Mouse (Mus musculus) adrenal gland, postnatal 4 days (tissue): ENCODE measurements at regions not wholly inside any gene's neighbourhood (a gene's known extent, or its start where the extent isn't known, plus 50 kb on each side); places are given as distances from the start of the nearest gene placed in this dataset.

ENCODE experiments used
- DNase-seq, 2 experiments: peaks; one replicate each; pipeline ENCODE4 v3.0.0; 2021 to 2022; ENCODE audit warnings: low spot score in 2 of 2, mixed read lengths in 2 of 2

- DNase-seq = no peak
These were observed 208.8 kb upstream of the Plpp4 start for GRCm38 (mm10) chr7:129048023-129048422.

DNA sequence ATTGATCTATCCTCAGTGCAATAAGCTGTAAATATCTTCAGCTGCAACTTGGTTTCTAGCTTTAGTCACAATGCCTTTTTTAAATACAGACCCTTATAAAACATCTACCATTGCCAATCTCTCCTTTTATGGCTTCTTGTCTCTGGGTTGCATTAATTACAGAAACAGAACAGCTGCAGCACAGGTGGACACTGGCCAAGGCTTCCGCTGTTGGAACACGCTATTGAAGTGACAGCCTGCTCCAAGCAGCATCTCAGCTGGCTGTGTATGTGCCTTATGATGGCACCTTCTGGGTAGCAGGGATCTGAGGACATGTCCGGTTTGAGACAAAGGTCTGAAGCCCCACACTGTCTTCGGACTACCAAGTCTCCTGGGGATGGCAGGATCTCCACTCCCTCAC lies 207.1 kb upstream of the Plpp4 start:
- DNase-seq = no peak

DNA sequence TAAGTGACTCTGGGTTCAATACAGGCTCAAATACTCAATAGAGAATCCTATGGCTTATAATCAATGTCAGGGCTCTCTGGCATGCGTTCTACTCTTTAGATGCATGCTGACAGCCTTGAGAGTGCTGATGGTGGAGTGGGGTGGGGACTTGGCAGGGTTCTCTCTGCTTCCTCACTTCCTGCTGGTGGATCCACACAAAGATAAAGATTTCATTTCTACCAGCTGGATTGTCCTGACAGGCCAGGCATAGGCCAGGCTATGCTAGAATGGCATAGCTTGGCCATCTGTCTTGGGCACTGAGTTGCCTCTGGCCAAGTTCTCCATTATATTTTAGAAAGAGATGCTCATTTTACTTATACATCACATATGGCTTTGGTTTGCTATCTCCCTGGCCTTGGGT lies 206.2 kb upstream of the Plpp4 start:
- DNase-seq = no peak

DNA sequence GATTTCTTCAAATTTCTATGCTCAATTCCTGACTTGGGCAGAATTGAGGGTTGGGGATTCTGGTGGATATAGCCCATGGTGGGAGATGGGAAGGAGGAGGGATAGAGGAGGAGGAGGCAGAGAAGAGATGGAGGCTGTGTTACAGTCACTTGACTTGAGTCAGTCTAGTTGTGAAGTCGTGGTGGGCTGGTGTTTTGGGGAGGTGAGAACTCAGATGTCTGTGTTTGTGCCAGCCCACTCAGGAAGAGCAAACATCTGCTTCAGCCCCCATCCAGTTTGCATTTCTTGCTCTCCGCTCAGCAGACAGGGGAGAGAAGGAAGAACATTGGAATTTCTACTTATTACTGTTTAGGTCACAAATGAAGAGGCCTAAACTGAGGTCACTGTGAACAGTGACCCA lies 189.9 kb upstream of the Plpp4 start:
- DNase-seq = no peak

DNA sequence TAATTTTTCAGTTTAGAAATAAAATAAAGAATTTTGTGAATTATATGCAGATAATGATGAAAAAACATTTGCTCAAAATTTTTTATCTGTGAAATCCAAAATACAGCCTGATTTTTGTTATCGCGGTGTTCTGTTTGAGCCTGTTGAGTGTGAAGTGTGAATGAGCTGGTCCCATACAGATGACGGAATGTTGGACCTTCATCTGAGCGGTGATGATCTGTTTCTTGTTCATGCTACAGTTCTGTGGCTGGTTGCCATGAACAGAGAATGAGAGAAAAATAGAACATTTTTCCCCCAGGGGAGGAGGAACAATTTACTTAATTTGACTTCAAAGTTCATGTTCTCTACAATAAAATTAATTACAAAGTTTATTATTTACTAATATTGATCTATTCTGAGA lies 188.7 kb upstream of the Plpp4 start:
- DNase-seq = no peak

DNA sequence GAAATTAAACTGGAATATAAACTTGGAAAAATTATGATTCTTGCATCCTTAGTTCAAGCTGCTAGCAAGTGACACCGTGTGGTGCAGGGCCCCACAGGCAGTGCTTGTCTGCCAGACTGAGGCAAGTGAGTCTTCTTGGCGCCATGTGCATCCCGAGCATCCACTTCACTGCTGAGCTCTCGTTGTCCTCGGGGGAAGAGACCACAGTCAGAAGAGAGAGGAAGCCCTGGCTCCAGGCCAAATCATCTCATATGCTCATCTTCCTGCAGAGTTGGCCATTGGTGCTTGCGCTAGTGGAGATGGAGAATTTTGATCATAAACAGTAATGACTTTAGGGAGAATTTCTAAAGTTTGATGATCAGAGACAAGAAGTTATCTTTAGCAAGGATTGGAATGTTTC lies 177.0 kb upstream of the Plpp4 start:
- DNase-seq = no peak

DNA sequence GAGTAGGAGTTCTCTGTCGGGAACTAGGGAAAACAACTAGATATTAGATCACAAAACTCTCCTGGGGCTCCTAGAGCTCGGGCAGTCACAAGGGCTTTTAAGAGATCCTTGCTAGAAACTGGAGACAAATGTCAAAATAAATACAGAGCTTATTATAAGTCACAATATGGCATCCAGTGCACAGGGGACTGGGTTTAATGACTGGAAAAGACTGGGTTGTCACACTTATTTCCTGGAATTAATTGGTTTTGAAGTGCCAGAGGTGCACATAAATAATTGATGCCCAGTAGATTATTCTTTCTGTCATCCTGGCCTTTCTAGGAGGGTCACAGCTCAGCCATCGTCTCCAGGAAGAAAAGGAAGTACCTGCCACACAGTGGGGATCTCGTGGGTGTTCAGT lies 165.4 kb upstream of the Plpp4 start:
- no peak for DNase-seq

DNA sequence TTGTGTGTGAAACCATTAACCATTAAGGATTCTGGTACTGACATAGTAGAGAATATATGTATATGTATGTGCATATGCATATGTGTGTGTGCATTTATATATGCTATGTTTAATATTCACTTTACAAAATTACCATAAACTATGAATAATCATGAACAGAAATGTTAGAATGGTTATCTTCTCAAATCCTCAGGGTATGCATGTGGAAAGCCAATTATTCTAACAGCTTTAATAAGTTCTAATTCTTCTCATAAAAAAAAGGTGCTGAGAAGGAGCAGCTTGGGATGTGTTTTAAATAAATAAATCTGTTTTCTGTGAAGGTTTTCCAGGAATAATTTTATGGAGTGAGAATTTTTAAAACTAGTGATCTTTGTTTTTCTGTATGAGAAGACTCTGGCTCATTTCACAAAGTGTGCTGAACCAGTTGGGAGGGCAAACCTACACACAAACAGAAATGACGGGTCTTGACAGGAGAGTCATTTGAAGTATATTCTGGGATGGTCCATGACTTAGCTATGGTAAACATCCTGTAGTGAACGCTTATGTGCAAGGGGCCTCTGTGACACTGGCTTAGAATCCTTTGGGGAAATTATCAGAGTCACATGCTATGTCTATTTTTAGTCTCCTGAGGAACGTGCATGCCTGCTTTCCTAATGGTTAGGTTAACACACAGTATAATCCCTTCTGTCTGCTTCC lies 160.3 kb upstream of the Plpp4 start:
- DNase-seq = no peak

- no peak for DNase-seq
These were observed 154.4 kb upstream of the Plpp4 start for GRCm38 (mm10) chr7:129102437-129102836.

GRCm38 (mm10) chr7:129134176-129134575 lies 122.7 kb upstream of the Plpp4 start:
- no peak for DNase-seq

DNA sequence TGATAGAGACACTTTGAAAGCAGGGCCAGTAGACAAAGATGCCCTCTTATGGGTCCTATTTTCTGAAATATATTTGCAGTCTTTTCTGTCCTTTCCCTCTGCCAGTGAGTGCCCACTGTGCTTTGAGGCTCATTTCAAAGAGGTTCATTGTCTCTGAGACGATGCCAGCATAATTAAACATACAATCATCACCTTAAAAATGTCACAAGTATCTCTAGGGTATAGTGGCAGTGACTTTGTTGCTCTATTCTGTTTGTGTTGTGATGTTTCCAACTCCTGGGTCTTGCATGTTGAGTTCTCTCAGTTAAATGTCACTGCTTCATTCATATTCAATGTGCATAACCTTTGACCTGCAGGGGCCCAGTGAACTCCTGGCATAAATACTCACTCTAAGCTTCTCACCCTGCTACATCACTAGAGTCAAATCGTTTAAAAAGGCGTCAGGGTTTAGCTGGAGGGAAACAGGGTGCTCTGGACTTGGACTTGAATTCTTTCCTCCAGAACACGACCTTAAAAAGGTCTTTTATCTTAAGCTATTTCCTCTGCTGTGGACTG lies 122.1 kb upstream of the Plpp4 start:
- DNase-seq = no peak

- no peak for DNase-seq
These were observed 119.4 kb upstream of the Plpp4 start for GRCm38 (mm10) chr7:129137303-129137990.

- no peak for DNase-seq
These were observed 114.8 kb upstream of the Plpp4 start for GRCm38 (mm10) chr7:129141942-129142598.

DNA sequence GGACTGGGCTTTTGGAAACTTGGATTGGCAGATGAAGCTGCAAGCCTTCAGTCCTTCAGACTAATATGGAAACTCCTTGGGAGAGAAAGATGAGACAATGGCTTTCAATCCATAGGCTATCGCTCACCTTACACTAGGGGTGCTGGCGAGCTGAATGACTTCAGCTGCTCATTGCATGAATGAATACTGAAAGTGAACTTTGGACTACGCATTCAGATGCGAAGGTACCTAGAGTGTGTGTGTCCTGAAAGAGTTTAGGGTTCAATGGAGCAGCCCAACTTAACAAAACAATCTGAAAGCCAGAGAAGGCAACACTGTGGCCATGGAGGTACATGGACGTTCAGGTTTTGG lies 114.3 kb upstream of the Plpp4 start:
- DNase-seq = no peak

DNA sequence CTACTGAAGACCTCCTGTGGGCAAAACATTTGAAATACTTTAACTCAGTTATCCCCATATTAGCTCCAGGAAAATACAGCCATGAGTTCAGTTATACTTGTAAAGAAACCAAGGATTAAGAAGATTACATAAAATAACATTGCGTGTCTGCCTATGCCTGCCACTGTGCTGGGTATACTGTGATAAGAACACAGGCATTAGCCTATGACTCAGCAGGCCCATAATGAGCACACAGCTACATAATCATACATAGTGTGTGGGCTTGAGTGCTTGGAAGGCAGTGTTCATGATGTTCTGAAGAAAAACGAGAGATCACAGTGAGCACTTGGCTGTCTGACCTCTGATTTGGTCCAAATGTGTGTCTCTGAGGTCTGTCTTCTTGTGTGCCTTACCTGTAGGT lies 101.3 kb upstream of the Plpp4 start:
- DNase-seq = no peak

DNA sequence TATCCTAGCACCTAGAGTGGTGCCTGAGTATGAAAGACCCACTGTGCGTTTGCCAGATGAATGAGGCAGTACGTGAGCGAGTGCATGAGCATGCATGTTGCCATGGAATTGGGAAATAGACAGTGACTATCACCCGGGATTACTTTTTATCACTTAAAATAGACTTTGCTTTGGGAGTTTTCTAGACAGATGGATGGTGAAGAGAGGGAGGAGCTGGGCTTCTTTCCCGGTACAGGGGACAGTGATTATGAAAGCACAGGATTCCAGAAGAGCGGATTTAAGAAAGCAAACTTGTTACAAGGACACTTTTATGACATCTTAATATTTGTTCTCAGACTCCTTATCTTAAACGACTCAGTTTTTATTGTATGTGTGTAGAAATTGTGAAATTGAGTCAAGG lies 86.9 kb upstream of the Plpp4 start:
- no peak for DNase-seq

DNA sequence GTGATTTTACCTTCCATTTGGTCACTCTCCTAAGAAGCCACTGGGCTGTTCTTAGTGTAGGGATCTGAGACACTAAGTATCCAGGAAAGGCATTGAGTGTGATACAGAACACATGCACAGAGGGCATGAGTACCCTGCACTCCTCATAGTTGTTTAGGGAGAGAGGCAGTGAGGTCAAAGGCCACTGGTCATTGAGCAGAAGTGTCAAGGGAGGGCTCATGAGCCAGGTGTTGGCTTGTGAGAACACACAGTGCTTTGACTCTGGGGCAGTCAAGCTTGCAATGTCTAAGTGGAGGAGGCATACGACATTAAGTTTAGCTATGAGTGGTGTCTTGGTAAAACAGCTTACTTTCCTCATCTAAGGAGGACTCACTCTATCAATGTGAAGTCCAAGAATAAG lies 65.9 kb upstream of the Plpp4 start:
- DNase-seq = no peak

DNA sequence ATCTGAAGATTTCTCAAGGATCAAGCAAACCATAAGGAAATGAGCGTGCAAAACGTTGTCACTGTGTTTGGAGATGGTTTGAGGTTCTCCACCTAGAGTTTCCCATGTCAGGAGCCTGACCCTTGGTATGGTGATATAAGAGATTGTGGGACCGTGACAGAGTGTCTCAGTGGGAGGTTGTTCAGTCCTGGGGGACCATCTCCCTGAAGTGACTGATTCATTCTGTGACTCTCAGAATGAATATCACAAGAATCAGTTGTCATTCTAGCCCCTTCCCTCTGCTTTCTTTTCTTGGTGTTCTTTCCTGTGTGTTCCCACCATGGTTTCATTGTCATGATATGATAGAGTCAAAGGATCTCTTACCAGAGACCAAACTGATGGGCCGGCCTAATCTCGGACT lies 49.8 kb upstream of the Plpp4 start:
- DNase-seq = no peak
